Mouse (Mus musculus) adrenal gland, adult 18-20 months (tissue): Measurements from ENCODE around the gene Ssrp1. TPM values are rescaled to one million over a fixed set of nuclear protein-coding genes. Genes with fewer than 3 reads are reported as not detected.
A peak's percentile ranks its signal among the peaks of the same experiment; 100 is the strongest.

Experiments
- DNase-seq, 2 experiments: peaks; one replicate each; pipeline ENCODE4 v3.0.0; 2021 to 2022; ENCODE audit warnings: low spot score in 2 of 2
- long read RNA-seq, 2 experiments: library from polyadenylated mRNA; stranded (forward); transcript quantifications; one replicate each; pipeline ENCODE4 v2.0.0; 2021
- total RNA-seq, 2 experiments: library from RNA; stranded (reverse); gene quantifications; 1 replicate in 1 of 2; 2 replicates in 1 of 2; pipeline ENCODE4 v1.2.3; 2021

Gene Ssrp1
- total RNA-seq = 100 to 1,000 TPM in 1 of 2 experiments, 10 to 100 TPM in 1; 96.5 to 122 TPM
- long read RNA-seq, experiment 1, transcript Ssrp1-201 (17 exons, 2,739 nt) = major isoform, 96 of 121 reads
- long read RNA-seq, experiment 1, partial matches to known transcripts = 14 of 121 reads
- long read RNA-seq, experiment 1, other reads (novel, unspliced or antisense) = 9 of 121 reads
- long read RNA-seq, experiment 2, transcript Ssrp1-201 (17 exons, 2,739 nt) = major isoform, 116 of 241 reads
- long read RNA-seq, experiment 2, partial matches to known transcripts = 105 of 241 reads
- long read RNA-seq, experiment 2, other reads (novel, unspliced or antisense) = 16 of 241 reads

DNA sequence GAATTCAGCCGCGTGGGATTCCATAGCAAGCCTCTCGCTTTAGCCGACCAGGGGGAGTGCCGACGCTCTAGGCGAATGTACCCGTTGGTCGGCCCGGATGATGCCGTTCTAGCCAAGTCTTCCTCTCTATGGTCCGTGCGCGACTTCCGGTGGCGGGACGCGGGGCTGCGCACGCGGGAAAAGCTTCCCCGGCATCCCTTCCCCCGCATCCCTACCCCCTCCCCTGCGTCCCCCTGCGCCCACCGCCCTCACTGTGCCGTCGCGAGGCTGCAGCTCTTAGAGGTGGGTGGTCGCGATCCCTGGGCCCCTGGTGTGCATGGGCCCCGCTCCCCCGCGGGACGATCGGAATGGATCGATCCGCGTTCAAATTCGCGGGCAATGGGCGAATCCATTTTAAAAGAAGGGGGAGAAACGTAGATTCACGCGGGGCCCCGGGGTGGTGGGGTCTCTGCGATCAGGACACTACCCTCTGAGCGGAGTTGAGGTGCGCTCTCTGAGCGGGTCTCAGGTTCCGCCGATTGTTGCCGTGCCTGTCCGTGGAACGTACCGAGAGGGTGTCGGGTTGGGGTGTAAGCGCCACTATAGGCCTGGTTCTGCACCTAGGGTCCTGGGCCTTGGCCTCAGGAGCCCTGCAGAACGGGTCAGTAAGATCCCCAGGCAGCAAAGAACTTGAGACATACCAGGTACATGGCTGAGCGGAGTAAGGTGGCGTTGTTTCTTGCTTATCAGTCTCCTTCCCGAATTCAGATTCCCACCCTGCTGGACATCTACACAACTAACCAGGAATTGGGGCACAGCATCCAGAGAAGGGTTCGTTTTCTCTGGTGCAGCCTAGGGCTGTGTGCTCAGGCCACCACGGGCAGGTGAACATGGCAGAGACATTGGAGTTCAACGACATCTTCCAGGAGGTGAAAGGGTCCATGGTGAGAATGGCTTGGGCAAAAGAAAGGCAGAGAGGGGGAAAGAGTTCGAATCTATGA, at the start of gene Ssrp1, which contains the start of gene P2rx3:
Ssrp1 (plus strand) TSS at position 188 of the 980 bp plus-strand sequence.
P2rx3 (minus strand) TSS at position 416 of the 980 bp plus-strand sequence.
- DNase-seq = peak; percentile 84 to 86

DNA sequence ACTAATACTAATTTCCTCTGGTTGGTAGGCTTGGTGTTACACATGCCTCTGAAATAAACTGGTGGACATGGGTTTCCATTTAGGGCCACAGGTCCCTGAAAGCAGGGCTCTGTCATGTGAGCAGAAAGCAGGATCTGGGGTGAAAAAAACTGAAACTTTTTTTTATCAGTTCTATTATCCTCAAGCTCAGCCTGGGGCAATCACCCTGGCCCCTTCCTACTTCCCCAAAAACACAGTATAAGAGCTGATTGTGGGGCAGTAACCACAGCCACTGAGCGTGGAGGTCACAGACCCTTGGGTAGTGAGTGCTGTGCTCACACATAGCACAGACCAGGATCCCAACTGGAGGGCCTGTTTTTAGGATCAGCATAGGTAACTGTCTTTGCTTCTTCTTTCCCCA, 49.1 kb upstream of the Ssrp1 start, which contains the start of gene Prg3:
Prg3 (plus strand) TSS at position 286 of the 400 bp plus-strand sequence.
- no peak for DNase-seq

DNA sequence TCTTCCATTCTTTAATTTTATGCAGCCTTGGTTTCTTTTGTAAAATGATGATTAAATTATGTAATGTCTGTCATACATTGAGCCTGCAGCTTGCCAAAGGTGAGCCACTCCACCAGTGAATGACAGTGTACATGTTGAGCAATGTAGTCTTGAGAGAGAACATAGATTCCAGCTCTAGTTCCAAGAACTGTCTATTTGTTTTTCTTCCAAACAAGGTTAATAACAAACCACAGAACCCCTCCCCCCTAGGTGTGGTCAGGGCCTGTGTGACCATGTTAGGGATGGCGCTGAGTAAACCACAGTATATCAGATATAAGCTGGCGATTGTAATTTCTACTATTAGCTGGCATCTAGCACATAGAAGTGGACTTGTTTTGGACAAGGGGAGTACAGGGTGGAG, 40.7 kb upstream of the Ssrp1 start:
- DNase-seq = no peak

DNA sequence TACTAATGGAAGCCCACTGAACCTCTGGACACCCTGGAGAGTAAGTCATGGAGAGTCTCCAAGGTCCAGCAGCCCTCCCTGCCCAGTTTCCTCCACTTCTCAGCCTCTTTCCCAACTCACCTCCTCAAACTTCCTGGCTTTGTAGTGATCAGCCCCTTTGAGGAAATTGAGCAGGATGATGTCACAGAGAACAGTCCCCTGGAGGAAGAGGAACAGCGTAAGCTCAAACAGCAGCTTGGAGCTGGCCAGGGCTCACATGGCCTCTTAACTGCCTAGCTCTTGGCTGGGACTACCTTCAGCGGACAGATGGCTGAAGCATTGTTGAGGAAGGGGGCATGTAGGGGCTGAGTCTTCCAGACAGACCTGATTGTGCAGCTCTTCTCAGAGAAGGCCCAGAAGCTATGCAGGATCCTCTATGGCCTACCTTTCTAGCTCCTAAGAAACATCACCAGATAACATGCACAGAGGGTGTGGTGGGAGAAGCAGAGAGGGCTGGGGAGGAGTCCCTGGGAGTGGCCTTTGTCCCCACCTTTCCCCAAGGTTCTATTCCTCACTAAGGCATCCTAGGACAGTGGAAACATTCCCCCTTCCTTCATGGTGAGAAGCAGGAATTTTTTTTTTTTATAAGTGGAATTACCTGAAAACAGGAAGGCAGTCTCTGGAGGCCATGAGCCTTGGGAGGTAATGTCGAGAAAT, 37.4 kb upstream of the Ssrp1 start:
- no peak for DNase-seq

DNA sequence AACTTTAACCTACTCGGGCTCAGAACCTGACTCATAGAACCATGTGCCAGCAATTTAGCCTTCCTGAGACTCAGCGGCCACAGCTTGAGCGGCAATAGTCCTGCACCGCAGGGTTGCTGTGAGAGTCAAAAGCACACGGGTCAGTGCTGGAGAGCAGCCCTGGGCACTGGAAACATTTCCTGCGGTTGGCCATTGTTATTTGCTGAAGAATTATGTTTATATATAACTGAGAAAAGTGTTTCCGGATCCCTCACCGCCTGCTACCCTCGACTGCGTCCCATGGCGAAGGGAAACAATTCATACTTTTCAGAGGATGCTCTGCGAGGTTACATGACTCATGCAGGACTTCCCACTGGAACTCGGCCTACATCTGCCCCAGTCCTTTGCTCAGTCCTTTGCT, 35.5 kb upstream of the Ssrp1 start:
- DNase-seq = no peak

DNA sequence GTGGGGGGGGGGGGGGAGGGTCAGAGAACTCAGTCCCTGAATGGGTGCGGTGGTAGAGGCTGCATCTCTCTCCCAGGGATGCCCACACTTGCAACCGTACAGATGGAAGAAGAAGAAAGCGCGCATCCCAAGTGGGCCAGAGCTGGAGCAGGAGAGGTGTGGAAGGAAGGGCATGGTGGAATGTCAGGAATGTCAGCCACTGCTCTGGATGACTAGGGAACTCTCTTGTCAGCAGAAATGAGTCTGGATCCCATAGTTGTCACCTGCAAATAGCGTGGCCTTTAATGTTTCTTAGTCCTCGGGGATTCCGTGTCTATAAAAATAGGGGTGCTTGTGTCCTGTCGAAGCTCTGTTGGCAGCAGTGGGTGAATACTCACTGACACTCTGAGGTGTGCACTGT, 34.5 kb upstream of the Ssrp1 start:
- no peak for DNase-seq

DNA sequence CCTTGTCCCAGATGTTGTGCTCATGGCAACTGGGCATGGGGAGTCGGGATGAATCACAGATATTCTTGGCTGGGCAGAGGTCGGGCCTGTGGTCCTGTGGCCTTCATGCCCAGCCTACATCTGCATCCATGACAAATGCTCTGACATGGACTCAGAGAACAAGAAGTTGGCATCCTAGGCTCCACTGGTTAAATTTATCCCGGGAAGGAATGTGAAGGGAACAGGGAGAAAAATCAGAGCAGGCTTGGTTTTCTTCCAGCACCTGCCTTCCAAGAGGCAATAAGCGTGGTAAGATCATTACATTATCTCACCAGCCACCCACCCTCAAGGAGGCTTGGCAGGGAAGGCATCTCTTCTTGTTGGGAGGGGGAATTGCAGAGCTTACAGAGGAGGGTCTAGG, 32.7 kb upstream of the Ssrp1 start:
- DNase-seq = no peak

DNA sequence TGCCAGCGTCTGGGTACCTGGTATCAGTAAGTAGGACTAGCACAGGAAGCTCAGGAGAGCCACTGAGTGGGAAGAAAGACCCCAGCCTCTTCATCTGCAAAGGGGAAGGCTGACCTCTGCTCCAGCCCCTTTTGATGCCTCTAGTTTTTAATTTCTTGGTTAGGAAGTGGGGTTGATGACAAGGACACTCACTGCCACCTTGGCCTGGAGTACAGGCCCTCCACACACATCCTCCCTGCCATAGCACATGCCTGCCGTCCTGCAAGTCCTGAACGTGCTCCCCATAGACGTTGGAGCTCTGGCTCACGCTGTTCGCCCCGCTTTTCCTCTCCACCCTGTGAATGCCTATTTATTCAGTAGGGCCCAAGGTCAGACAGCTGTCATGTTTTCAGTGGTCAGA, 30.4 kb upstream of the Ssrp1 start:
- DNase-seq = no peak

DNA sequence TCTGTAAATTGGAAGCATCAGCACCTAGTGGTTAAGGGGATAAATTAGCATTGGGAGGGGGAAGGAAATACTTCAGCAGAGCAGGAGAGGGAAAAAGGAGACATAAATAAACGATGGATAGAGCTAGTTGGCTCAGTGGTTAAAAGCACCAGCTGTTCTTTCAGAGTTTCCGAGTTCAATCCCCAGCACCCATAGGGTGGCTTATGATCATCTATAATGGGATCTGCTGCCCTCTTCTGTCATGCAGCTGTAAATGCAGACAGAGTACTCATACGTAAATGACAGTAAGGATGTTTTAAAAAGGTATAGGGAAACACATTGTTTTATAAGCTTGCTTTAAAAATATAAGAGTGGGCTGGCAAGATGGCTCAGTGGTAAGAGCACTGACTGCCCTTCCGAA, 29.3 kb upstream of the Ssrp1 start:
- no peak for DNase-seq

DNA sequence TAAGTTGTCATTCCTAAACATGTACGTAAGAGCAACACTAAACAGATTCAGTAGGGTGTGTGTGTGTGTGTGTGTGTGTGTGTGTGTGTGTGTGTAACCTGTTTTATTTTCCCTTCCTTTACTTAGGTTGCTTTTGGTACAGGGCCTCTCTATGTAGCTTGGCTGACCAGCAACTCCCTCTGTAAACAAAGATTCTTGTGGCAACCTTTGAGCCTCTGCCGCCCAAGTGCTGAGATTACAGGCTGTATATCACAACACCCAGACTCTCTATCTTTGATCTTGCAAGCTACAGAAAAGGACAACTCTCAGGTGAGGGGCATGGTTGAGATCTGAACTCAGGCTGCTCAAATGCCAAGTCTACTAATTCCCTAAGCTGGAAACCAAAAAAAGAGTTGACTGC, 27.8 kb upstream of the Ssrp1 start:
- no peak for DNase-seq

DNA sequence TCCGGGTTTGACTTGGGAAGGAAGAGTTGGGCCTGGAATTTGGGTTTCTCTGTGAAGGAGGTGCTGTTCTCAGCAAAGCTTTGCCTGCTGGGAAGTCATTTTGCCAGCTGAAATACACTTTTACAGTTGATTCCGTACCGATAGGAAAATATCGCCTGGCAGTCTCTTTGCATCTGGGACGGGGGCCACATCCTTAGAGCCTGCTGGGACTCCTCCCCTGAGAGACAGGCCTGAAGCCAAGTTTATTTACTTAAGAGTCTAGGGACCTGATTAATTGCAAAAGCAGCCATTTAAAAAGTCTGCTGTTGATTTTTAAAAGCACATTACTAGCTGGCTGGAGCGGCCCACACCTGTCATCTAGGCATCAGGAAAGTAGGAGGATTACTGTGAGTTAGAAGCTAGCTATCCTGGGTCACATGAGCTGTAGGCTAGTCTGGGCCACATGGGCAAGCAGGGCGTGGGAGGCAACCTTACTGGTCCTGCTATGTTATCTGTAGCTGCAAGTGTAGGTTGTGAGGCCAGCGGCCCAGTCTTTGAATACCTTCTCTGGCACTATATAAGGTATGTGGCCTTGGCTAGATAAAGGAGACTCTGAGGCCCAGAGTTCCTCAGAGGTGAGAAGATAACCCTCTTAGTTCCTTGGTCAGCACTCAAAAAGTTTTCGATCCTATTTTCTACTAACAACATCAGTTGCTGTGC, 25.0 kb upstream of the Ssrp1 start:
- no peak for DNase-seq

DNA sequence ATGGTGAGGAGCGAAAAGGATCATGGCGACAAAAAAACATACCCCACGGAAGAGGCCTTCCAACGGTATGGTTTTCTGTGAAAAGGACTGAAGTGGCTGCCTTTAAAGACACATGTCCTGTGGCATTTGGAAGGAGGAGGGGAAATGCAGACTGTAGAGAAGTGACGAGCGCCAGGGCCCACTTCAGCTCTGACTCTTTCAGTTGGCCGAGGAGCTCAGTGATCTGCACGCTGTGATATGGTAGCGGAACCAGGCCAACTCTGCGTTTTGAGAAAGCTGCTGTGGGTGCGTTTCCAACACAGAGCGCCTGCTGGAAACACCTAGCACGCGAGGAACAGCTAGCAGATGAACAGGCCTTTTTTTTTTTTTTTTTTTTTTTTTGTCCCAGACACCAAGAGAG, 24.4 kb upstream of the Ssrp1 start:
- DNase-seq = no peak

DNA sequence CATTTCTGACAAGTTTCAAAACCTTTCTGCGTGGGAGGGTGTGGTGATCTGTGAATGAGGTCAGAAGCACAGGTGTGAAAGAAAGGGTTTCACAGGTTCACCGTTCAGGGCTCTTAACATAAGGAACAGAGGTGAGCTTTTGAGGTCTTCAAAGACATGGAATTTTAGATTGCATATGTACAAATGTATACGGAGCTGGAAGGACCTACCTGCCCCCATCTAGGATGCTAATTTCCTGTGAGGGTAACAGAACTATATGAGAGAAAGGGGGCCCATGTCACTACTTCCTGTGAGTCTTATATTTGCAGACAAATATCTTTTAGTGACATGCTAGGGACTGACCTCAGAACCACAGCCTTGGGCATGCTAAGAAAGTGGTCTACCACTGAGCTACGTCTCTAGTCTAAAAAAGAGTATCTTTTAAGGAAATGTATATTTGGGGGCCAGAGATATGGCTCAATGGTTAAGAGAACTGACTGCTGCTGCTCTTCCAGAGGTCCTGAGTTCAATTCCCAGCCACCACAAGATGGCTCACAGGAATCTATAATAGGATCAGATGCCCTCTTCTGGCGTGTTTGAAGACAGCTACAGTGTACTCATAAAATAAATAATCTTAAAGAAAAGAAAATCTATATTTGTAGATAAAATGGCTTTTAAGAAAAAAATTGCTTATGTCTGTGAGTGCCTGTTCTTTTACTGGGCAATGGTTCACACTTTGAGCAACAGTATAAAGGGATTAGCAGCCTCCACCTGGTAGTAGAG, 23.0 kb upstream of the Ssrp1 start:
- no peak for DNase-seq

DNA sequence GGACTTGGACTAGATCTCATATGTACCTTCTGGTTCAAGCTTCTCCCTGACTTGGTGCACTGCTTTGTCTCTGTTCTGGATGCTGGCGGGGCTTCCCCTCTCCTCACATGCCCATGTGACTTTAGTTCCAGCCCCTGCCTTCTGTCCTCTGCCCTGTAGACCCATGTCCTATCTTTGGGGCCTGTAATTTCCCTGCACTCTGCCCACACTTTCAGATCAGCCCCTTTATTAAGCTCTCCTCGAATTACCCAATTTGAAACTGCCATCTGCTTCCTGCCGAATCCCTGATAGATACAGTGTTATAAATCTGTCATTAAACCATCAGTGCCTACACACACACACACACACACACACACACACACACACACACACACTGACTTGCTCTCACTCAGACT, 22.4 kb upstream of the Ssrp1 start:
- DNase-seq = no peak

DNA sequence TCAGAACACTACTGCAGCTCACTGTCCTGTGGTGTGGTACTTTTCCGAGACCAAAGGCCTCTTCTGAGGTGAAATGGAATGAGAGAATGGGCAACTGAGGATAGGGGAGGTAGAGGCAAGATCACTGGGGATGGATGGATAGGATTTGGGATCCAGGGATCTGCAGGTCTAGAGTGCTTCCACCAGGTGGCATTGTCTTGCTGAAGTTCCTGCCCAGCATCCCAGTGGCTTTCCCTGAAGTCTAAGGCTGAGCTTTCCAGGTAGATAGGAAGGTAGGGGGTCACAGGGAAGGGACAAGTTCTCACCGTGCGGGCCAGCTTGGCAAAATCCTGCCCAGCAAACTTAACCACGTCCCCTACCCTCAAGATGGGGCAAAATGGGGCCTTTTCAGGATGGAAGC, 15.0 kb upstream of the Ssrp1 start:
- DNase-seq = no peak

DNA sequence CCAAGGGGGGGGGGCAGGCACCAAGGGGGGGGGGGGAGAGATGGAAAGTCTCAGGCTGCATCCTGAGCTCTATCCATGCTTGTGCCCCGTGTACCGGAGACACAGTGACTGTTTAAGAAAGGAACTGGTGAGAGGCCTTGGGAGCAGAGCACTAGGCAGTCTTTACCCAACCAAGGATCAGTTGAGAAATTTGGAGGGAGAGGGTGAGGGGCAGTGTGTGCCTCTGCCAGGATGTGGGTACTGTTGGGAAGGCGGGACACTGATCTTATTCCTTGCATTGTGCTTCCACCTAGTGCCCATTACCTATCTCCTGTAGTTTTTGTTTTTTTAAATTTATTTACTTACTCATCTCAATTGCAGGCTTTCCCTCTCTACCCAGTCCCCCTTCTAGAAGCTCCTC, 10.9 kb upstream of the Ssrp1 start:
- DNase-seq = no peak

DNA sequence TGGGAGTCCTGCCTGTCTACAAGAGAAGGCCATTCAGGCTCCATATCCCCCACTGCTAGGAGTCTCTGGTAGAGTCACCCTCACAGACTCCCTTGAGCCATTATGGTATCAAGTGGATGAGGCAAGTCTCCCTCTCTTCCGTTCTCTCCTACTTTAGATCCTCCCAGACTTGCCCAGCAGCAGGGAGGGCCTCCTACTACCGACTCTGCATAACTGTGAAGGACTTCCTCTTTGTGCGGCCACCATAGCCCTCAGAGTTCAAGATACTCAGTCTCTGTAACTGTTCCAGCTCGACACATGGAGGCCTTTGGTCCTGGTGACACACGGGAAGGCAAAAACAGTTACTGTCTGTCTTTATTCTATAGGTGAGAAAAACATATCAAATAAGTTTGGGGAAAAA, 9.8 kb upstream of the Ssrp1 start:
- DNase-seq = no peak

DNA sequence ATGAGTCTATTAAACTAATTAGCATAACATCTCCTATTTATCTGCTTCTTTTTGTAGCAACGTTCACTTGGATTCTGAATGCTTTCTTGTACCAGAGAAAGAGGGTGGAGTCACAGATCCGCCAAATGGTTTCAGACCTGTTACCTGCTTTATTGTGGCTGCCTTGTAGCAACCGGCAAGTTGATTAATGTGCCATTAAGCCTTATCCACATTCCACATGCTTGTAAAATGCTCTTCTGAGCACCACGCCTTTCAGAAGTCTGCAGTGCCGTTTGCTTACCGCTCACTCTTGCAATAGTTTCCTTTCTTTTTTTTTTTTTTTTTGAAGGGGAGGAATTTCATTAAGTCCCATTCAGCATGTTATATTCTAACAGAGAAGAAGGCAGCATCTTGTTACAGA, 7.1 kb upstream of the Ssrp1 start:
- DNase-seq = no peak

DNA sequence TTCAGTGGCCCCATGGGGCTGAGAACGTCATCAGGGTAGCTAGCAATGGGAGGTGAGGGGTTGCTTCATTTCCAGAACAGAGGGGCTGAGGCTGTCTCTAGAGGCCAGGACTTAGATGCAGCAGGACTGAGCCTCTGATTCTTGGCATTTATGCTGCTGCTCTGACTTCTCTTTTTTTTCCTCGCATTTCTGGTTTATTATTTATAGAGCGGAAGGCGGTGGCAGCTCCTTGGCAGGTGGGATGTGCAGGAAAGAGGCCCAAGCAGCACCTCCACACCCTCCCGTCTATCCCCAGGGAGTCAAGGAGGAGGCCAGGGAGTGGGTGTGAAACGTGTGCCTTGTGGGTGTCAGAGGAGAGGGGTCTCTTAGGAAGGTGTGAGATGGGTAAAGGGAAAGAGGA, 6.0 kb upstream of the Ssrp1 start:
- DNase-seq = no peak

DNA sequence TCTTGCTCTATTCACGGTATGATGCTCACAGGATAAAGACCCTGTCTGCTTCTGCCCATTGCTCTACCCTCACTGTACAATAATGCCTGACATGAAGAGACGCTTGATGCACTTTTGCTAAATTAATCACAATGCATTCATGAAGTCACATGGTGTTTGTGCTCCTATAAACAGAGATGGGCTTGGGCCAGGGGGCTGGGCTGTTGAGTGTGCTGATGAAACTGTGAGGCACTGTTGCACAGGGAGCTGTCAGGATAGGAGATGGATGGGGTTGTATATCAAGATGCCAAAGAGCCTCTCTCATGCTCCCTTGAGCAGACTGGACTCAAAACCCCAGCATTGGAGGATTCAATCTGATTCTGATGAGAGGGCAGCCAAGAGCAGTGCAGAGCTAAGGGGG, 3.9 kb upstream of the Ssrp1 start:
- DNase-seq = no peak
